Mouse (Mus musculus): ENCODE results near the gene Jmjd1c. TPM values are rescaled to one million over a fixed set of nuclear protein-coding genes. Genes with fewer than 3 reads are reported as not detected.

The Jmjd1c gene
- total RNA-seq, 1 experiment, result 93.0 TPM

GRCm38 (mm10) chr10:67290622-67291021 is 194.7 kb downstream of the Jmjd1c start:
- Histone ChIP-seq H3K4me3 (ENCODE audit: insufficient read depth in 1 of 2, low read depth in 1 of 2, low read length in 2 of 2, poor library complexity in 1 of 2, severe bottlenecking in 1 of 2) (no peak overlapping the region), H3K9ac (ENCODE audit: insufficient read depth, low read depth, low read length, poor library complexity, severe bottlenecking) (no peak overlapping the region), H3K9me3 (ENCODE audit: control insufficient read depth, insufficient read depth, low read depth, low read length) (no peaks in the 10 kb centered on the region), H3K4me1 (ENCODE audit: control insufficient read depth in 2 of 2, insufficient read depth in 2 of 2, low read length in 2 of 2, poor library complexity in 1 of 2) (peaks cover 3 to 7% of the 10 kb centered on the region in 2 experiments; a peak in 2 of 4 replicates), H3K27ac (ENCODE audit: insufficient read depth, low read depth, low read length, poor library complexity, severe bottlenecking) (no peak overlapping the region), H3K36me3 (ENCODE audit: control insufficient read depth, insufficient read depth, low read length, poor library complexity, severe bottlenecking) (no peaks in the 10 kb centered on the region)
- no peak for TF ChIP-seq ZNF384 (IDR thresholded peaks at IDR 0.05; ENCODE audit: low read depth, low read length)
- no peak for TF ChIP-seq MAFK (IDR thresholded peaks at IDR 0.05; ENCODE audit: insufficient read depth, low read depth, low read length)
- TF ChIP-seq CHD2 (IDR thresholded peaks at IDR 0.05; ENCODE audit: low read depth, low read length), result no peak
- no peak for TF ChIP-seq HCFC1 (IDR thresholded peaks at IDR 0.05; ENCODE audit: borderline replicate concordance, insufficient read depth, low read length)
- TF ChIP-seq ZC3H11A (IDR thresholded peaks at IDR 0.05; ENCODE audit: borderline replicate concordance, low read depth, low read length), result no peak
- DNase-seq (ENCODE audit: low read depth, low spot score), result no peak
- in situ Hi-C loops (cut with MboI; ENCODE audit: low sequenced_read_pairs in 2 of 2, unreplicated experiment in 2 of 2), result no loop called here

- TF ChIP-seq CHD2 (IDR thresholded peaks at IDR 0.05; ENCODE audit: low read depth, low read length) (no peak), ZNF384 (IDR thresholded peaks at IDR 0.05; ENCODE audit: low read depth, low read length) (no peak), ZC3H11A (IDR thresholded peaks at IDR 0.05; ENCODE audit: borderline replicate concordance, low read depth, low read length) (no peak), HCFC1 (IDR thresholded peaks at IDR 0.05; ENCODE audit: borderline replicate concordance, insufficient read depth, low read length) (no peak), MAFK (IDR thresholded peaks at IDR 0.05; ENCODE audit: insufficient read depth, low read depth, low read length) (no peak)
- H3K27ac ChIP-seq (ENCODE audit: insufficient read depth, low read depth, low read length, poor library complexity, severe bottlenecking), result no peak overlapping the region
- H3K9me3 ChIP-seq (ENCODE audit: control insufficient read depth, insufficient read depth, low read depth, low read length), result no peaks in the 10 kb centered on the region
- peaks cover 3 to 7% of the 10 kb centered on the region in 2 experiments; a peak in 2 of 4 replicates for H3K4me1 ChIP-seq (ENCODE audit: control insufficient read depth in 2 of 2, insufficient read depth in 2 of 2, low read length in 2 of 2, poor library complexity in 1 of 2)
- H3K9ac ChIP-seq (ENCODE audit: insufficient read depth, low read depth, low read length, poor library complexity, severe bottlenecking), result no peak overlapping the region
- H3K36me3 ChIP-seq (ENCODE audit: control insufficient read depth, insufficient read depth, low read length, poor library complexity, severe bottlenecking), result no peaks in the 10 kb centered on the region
- in situ Hi-C loops (cut with MboI; ENCODE audit: low sequenced_read_pairs in 2 of 2, unreplicated experiment in 2 of 2), result no loop called here
- no peak overlapping the region for H3K4me3 ChIP-seq (ENCODE audit: insufficient read depth in 1 of 2, low read depth in 1 of 2, low read length in 2 of 2, poor library complexity in 1 of 2, severe bottlenecking in 1 of 2)
- DNase-seq (ENCODE audit: low read depth, low spot score), result no peak
These were observed 195.2 kb downstream of the Jmjd1c start for GRCm38 (mm10) chr10:67291087-67291486.

GRCm38 (mm10) chr10:67295331-67295730 is 199.4 kb downstream of the Jmjd1c start:
- H3K9me3 ChIP-seq (ENCODE audit: control insufficient read depth, insufficient read depth, low read depth, low read length), result no peaks in the 10 kb centered on the region
- no peak for DNase-seq (ENCODE audit: low read depth, low spot score)
- H3K27ac ChIP-seq (ENCODE audit: insufficient read depth, low read depth, low read length, poor library complexity, severe bottlenecking), result no peak overlapping the region
- in situ Hi-C loops (cut with MboI; ENCODE audit: low sequenced_read_pairs in 2 of 2, unreplicated experiment in 2 of 2), result no loop called here
- TF ChIP-seq MAFK (IDR thresholded peaks at IDR 0.05; ENCODE audit: insufficient read depth, low read depth, low read length) (no peak), HCFC1 (IDR thresholded peaks at IDR 0.05; ENCODE audit: borderline replicate concordance, insufficient read depth, low read length) (no peak), CHD2 (IDR thresholded peaks at IDR 0.05; ENCODE audit: low read depth, low read length) (no peak), ZC3H11A (IDR thresholded peaks at IDR 0.05; ENCODE audit: borderline replicate concordance, low read depth, low read length) (no peak), ZNF384 (IDR thresholded peaks at IDR 0.05; ENCODE audit: low read depth, low read length) (no peak)
- H3K9ac ChIP-seq (ENCODE audit: insufficient read depth, low read depth, low read length, poor library complexity, severe bottlenecking), result no peak overlapping the region
- no peak overlapping the region for H3K4me3 ChIP-seq (ENCODE audit: insufficient read depth in 1 of 2, low read depth in 1 of 2, low read length in 2 of 2, poor library complexity in 1 of 2, severe bottlenecking in 1 of 2)
- H3K36me3 ChIP-seq (ENCODE audit: control insufficient read depth, insufficient read depth, low read length, poor library complexity, severe bottlenecking), result no peaks in the 10 kb centered on the region
- H3K4me1 ChIP-seq (ENCODE audit: control insufficient read depth in 2 of 2, insufficient read depth in 2 of 2, low read length in 2 of 2, poor library complexity in 1 of 2), result peaks cover 4 to 15% of the 10 kb centered on the region in 2 experiments; a peak in 3 of 4 replicates

- H3K4me3 ChIP-seq (ENCODE audit: insufficient read depth in 1 of 2, low read depth in 1 of 2, low read length in 2 of 2, poor library complexity in 1 of 2, severe bottlenecking in 1 of 2), result no peak overlapping the region
- peaks cover 4 to 18% of the 10 kb centered on the region in 2 experiments; a peak in 3 of 4 replicates for H3K4me1 ChIP-seq (ENCODE audit: control insufficient read depth in 2 of 2, insufficient read depth in 2 of 2, low read length in 2 of 2, poor library complexity in 1 of 2)
- no peak overlapping the region for H3K27ac ChIP-seq (ENCODE audit: insufficient read depth, low read depth, low read length, poor library complexity, severe bottlenecking)
- in situ Hi-C loops (cut with MboI; ENCODE audit: low sequenced_read_pairs in 2 of 2, unreplicated experiment in 2 of 2), result no loop called here
- DNase-seq (ENCODE audit: low read depth, low spot score), result no peak
- H3K36me3 ChIP-seq (ENCODE audit: control insufficient read depth, insufficient read depth, low read length, poor library complexity, severe bottlenecking), result no peaks in the 10 kb centered on the region
- H3K9me3 ChIP-seq (ENCODE audit: control insufficient read depth, insufficient read depth, low read depth, low read length), result no peaks in the 10 kb centered on the region
- H3K9ac ChIP-seq (ENCODE audit: insufficient read depth, low read depth, low read length, poor library complexity, severe bottlenecking), result no peak overlapping the region
- TF ChIP-seq ZNF384 (IDR thresholded peaks at IDR 0.05; ENCODE audit: low read depth, low read length) (no peak), ZC3H11A (IDR thresholded peaks at IDR 0.05; ENCODE audit: borderline replicate concordance, low read depth, low read length) (no peak), MAFK (IDR thresholded peaks at IDR 0.05; ENCODE audit: insufficient read depth, low read depth, low read length) (no peak), CHD2 (IDR thresholded peaks at IDR 0.05; ENCODE audit: low read depth, low read length) (no peak), HCFC1 (IDR thresholded peaks at IDR 0.05; ENCODE audit: borderline replicate concordance, insufficient read depth, low read length) (no peak)
These were observed 200.1 kb downstream of the Jmjd1c start for GRCm38 (mm10) chr10:67295938-67296466.
